Mouse (Mus musculus): ENCODE results near the gene Armh3. TPM values are rescaled to one million over a fixed set of nuclear protein-coding genes. Genes with fewer than 3 reads are reported as not detected.

Gene Armh3
- total RNA-seq, 1 experiment: 8.0 TPM

DNA sequence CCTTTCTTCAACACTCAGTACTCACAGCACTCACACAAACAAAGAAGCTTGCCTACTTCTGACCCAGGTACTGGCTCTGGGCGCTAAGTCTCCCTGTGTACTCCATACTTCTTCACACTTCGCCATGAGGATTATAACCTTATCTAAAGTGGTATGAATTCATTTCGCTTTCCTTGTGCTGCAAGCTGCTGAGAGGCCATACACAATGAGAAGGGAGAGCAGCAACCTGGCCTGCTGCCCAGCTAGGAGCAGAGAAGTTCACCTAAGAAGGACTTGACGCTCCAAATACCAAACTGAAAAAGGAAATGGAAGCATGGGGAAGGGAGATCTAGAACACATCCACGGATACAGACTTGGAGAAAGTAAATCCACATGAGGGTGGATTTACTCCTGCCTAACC, 71.1 kb downstream of the Armh3 start:
- Histone ChIP-seq H3K9me3 (ENCODE audit: control insufficient read depth, insufficient read depth, low read depth, low read length) (no peaks in the 10 kb centered on the region), H3K4me3 (ENCODE audit: insufficient read depth in 1 of 2, low read depth in 1 of 2, low read length in 2 of 2, poor library complexity in 1 of 2, severe bottlenecking in 1 of 2) (no peak overlapping the region), H3K4me1 (ENCODE audit: control insufficient read depth in 2 of 2, insufficient read depth in 2 of 2, low read length in 2 of 2, poor library complexity in 1 of 2) (no peaks in the 10 kb centered on the region), H3K27ac (ENCODE audit: insufficient read depth, low read depth, low read length, poor library complexity, severe bottlenecking) (no peak overlapping the region), H3K9ac (ENCODE audit: insufficient read depth, low read depth, low read length, poor library complexity, severe bottlenecking) (no peak overlapping the region), H3K36me3 (ENCODE audit: control insufficient read depth, insufficient read depth, low read length, poor library complexity, severe bottlenecking) (peaks cover 12% of the 10 kb centered on the region)
- TF ChIP-seq HCFC1 (IDR thresholded peaks at IDR 0.05; ENCODE audit: borderline replicate concordance, insufficient read depth, low read length) (no peak), MAFK (IDR thresholded peaks at IDR 0.05; ENCODE audit: insufficient read depth, low read depth, low read length) (no peak), ZC3H11A (IDR thresholded peaks at IDR 0.05; ENCODE audit: borderline replicate concordance, low read depth, low read length) (no peak)
- DNase-seq (ENCODE audit: low read depth, low spot score): no peak
- in situ Hi-C loops (cut with MboI; ENCODE audit: low sequenced_read_pairs in 2 of 2, unreplicated experiment in 2 of 2): no loop called here

DNA sequence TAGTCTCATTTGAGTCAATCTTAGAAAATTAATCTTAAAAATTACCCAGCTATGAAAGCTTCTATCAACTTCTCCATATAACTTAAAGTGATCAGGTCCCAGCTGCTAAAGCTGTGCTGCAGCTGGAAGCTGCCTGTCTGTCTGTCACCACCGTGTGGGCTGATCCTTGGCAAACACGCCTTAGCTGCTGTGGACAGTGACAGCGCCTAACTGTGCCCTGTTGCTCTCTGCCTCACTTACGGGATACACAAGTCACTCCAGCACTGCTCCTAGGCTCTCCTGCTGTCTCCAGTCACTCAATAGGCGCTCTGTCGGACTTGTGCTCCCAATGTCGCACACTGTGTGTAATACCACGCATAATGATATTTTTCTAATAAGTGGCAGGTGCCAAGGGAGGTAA, 71.9 kb downstream of the Armh3 start:
- no peak overlapping the region for H3K4me3 ChIP-seq (ENCODE audit: insufficient read depth in 1 of 2, low read depth in 1 of 2, low read length in 2 of 2, poor library complexity in 1 of 2, severe bottlenecking in 1 of 2)
- no peak for DNase-seq (ENCODE audit: low read depth, low spot score)
- no peaks in the 10 kb centered on the region for H3K9me3 ChIP-seq (ENCODE audit: control insufficient read depth, insufficient read depth, low read depth, low read length)
- peaks cover 12% of the 10 kb centered on the region for H3K36me3 ChIP-seq (ENCODE audit: control insufficient read depth, insufficient read depth, low read length, poor library complexity, severe bottlenecking)
- no peak overlapping the region for H3K27ac ChIP-seq (ENCODE audit: insufficient read depth, low read depth, low read length, poor library complexity, severe bottlenecking)
- in situ Hi-C loops (cut with MboI; ENCODE audit: low sequenced_read_pairs in 2 of 2, unreplicated experiment in 2 of 2): no loop called here
- TF ChIP-seq ZC3H11A (IDR thresholded peaks at IDR 0.05; ENCODE audit: borderline replicate concordance, low read depth, low read length): no peak
- H3K4me1 ChIP-seq (ENCODE audit: control insufficient read depth in 2 of 2, insufficient read depth in 2 of 2, low read length in 2 of 2, poor library complexity in 1 of 2): no peaks in the 10 kb centered on the region
- no peak overlapping the region for H3K9ac ChIP-seq (ENCODE audit: insufficient read depth, low read depth, low read length, poor library complexity, severe bottlenecking)

DNA sequence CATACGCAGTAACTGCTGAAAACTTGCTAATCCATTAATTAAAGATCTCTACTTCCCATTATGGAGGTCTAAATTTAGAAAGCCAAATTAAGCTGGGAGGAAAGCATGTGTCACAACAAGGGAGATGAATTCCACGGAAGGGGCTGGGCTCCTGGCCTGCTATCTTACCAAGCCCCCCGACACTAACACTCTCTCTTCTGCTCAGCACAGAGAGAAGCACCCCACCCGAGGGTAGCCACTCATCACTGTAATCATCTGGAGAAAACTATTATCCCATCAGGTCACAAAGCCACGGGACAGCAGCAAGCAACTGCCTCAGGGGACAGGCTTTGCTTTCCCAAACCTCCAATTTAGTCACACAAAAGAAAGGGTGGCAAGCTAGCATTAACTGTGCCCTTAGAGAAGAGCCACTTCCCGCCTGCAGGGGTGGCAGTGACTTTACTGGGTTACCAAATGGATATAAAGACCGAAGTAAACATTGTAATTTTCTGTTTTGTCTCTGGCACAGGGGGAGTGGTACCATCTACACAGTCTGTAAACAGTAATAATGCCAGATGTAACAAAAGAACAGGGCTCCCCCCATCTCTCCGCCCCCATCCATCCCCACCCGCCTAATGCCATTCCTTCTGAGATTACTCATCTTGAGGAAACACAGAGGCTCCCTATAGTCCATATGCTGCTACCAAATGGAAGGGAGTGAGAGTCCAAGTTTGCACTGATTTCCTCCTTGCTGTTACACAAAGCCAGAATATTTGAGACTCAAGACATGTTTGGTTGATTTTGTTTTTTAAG, 77.8 kb downstream of the Armh3 start:
- Histone ChIP-seq H3K9me3 (ENCODE audit: control insufficient read depth, insufficient read depth, low read depth, low read length) (no peaks in the 10 kb centered on the region), H3K4me1 (ENCODE audit: control insufficient read depth in 2 of 2, insufficient read depth in 2 of 2, low read length in 2 of 2, poor library complexity in 1 of 2) (no peaks in the 10 kb centered on the region), H3K4me3 (ENCODE audit: insufficient read depth in 1 of 2, low read depth in 1 of 2, low read length in 2 of 2, poor library complexity in 1 of 2, severe bottlenecking in 1 of 2) (no peak overlapping the region), H3K9ac (ENCODE audit: insufficient read depth, low read depth, low read length, poor library complexity, severe bottlenecking) (no peak overlapping the region), H3K36me3 (ENCODE audit: control insufficient read depth, insufficient read depth, low read length, poor library complexity, severe bottlenecking) (peaks cover 10% of the 10 kb centered on the region), H3K27ac (ENCODE audit: insufficient read depth, low read depth, low read length, poor library complexity, severe bottlenecking) (no peak overlapping the region)
- DNase-seq (ENCODE audit: low read depth, low spot score): no peak
- in situ Hi-C loops (cut with MboI; ENCODE audit: low sequenced_read_pairs in 2 of 2, unreplicated experiment in 2 of 2): no loop called here
- TF ChIP-seq MAFK (IDR thresholded peaks at IDR 0.05; ENCODE audit: insufficient read depth, low read depth, low read length) (no peak), HCFC1 (IDR thresholded peaks at IDR 0.05; ENCODE audit: borderline replicate concordance, insufficient read depth, low read length) (no peak), CHD2 (IDR thresholded peaks at IDR 0.05; ENCODE audit: low read depth, low read length) (no peak), ZNF384 (IDR thresholded peaks at IDR 0.05; ENCODE audit: low read depth, low read length) (no peak), ZC3H11A (IDR thresholded peaks at IDR 0.05; ENCODE audit: borderline replicate concordance, low read depth, low read length) (no peak)

DNA sequence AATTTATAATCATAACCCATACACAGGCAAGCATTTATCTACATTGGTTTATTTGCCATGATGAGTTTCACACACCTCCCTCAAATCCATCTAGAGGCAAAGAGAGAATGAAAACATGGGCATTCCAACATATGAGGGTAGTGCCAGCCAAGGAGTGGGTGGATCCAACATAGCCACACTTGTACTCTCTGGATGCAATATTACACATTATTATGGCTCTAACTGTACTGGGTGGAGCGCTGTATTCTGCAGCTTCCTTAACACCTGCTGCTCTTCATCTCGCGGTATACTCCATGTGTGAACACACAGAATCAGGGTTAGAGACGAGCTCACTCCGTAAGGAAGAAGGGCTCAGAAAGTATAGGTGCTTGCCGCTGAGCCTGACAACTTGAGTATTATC, 79.9 kb downstream of the Armh3 start:
- Histone ChIP-seq H3K27ac (ENCODE audit: insufficient read depth, low read depth, low read length, poor library complexity, severe bottlenecking) (no peak overlapping the region), H3K9me3 (ENCODE audit: control insufficient read depth, insufficient read depth, low read depth, low read length) (no peaks in the 10 kb centered on the region), H3K4me1 (ENCODE audit: control insufficient read depth in 2 of 2, insufficient read depth in 2 of 2, low read length in 2 of 2, poor library complexity in 1 of 2) (no peaks in the 10 kb centered on the region), H3K4me3 (ENCODE audit: insufficient read depth in 1 of 2, low read depth in 1 of 2, low read length in 2 of 2, poor library complexity in 1 of 2, severe bottlenecking in 1 of 2) (no peak overlapping the region), H3K36me3 (ENCODE audit: control insufficient read depth, insufficient read depth, low read length, poor library complexity, severe bottlenecking) (peaks cover 8% of the 10 kb centered on the region), H3K9ac (ENCODE audit: insufficient read depth, low read depth, low read length, poor library complexity, severe bottlenecking) (no peak overlapping the region)
- TF ChIP-seq CHD2 (IDR thresholded peaks at IDR 0.05; ENCODE audit: low read depth, low read length): no peak
- no peak for TF ChIP-seq ZC3H11A (IDR thresholded peaks at IDR 0.05; ENCODE audit: borderline replicate concordance, low read depth, low read length)
- no peak for TF ChIP-seq HCFC1 (IDR thresholded peaks at IDR 0.05; ENCODE audit: borderline replicate concordance, insufficient read depth, low read length)
- no peak for TF ChIP-seq ZNF384 (IDR thresholded peaks at IDR 0.05; ENCODE audit: low read depth, low read length)
- TF ChIP-seq MAFK (IDR thresholded peaks at IDR 0.05; ENCODE audit: insufficient read depth, low read depth, low read length): no peak
- in situ Hi-C loops (cut with MboI; ENCODE audit: low sequenced_read_pairs in 2 of 2, unreplicated experiment in 2 of 2): no loop called here
- DNase-seq (ENCODE audit: low read depth, low spot score): no peak

DNA sequence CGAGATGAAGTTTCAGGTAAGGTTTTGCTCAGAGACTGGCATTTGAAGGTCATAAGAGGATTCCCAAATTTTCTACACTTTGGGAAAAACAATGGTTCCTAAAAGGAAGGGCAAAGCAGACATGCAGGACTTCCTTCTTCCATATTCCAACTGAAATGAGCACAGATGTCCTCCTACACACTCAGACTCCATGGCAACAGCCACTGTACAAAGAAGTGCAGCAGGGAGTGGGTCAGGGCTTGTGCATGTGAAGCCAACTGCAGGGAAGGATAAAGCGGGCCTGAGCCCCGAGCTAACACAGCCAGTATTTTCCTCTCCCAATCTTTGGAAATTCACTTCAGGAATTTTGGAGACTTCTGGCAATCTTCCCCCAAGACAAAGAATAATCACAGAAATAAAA, 80.4 kb downstream of the Armh3 start:
- in situ Hi-C loops (cut with MboI; ENCODE audit: low sequenced_read_pairs in 2 of 2, unreplicated experiment in 2 of 2): no loop called here

More for the DNA sequence above, 80.4 kb downstream of the Armh3 start:
- TF ChIP-seq CHD2 (IDR thresholded peaks at IDR 0.05; ENCODE audit: low read depth, low read length): no peak
- TF ChIP-seq MAFK (IDR thresholded peaks at IDR 0.05; ENCODE audit: insufficient read depth, low read depth, low read length): no peak
- no peak for TF ChIP-seq ZNF384 (IDR thresholded peaks at IDR 0.05; ENCODE audit: low read depth, low read length)
- no peak for TF ChIP-seq HCFC1 (IDR thresholded peaks at IDR 0.05; ENCODE audit: borderline replicate concordance, insufficient read depth, low read length)
- no peak for TF ChIP-seq ZC3H11A (IDR thresholded peaks at IDR 0.05; ENCODE audit: borderline replicate concordance, low read depth, low read length)
- H3K9me3 ChIP-seq (ENCODE audit: control insufficient read depth, insufficient read depth, low read depth, low read length): no peaks in the 10 kb centered on the region
- H3K4me1 ChIP-seq (ENCODE audit: control insufficient read depth in 2 of 2, insufficient read depth in 2 of 2, low read length in 2 of 2, poor library complexity in 1 of 2): no peaks in the 10 kb centered on the region
- H3K9ac ChIP-seq (ENCODE audit: insufficient read depth, low read depth, low read length, poor library complexity, severe bottlenecking): no peak overlapping the region
- DNase-seq (ENCODE audit: low read depth, low spot score): no peak
- H3K4me3 ChIP-seq (ENCODE audit: insufficient read depth in 1 of 2, low read depth in 1 of 2, low read length in 2 of 2, poor library complexity in 1 of 2, severe bottlenecking in 1 of 2): no peak overlapping the region
- H3K36me3 ChIP-seq (ENCODE audit: control insufficient read depth, insufficient read depth, low read length, poor library complexity, severe bottlenecking): peaks cover 7% of the 10 kb centered on the region; the same call in 1 of the 2 replicates
- no peak overlapping the region for H3K27ac ChIP-seq (ENCODE audit: insufficient read depth, low read depth, low read length, poor library complexity, severe bottlenecking)
